Comparison of ENCODE assay signal across 17 mouse cellular contexts in the genomic region with DNA sequence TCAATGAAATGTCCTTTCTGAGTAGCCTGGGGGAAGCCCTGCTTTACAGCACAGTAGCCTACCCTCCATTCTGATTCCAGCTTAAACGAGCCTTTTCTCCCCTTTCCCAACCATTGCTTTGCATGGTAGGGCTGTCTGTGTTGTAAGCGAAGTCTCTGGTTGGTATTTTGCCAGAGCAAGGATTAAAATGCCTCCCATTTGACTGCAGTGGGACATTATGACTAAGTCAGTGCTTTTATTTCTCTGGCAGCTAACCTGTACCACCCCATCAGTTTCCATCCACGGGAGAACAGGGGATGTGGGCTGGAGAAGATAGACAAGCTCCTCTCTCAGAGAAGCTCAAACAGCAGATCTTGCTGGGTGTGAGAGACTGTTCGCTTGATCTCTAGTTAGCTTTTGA. TPM values are rescaled to one million over a fixed set of nuclear protein-coding genes. Genes with fewer than 3 reads are reported as not detected.
DNase-seq lines count a peak whose midpoint lies in the region; TF ChIP-seq lines count a peak whose summit lies in the region.
"Had no signal": no experiment of that assay in that cellular context is flagged by ENCODE, and none has a peak within 500 bp of the region (broad histone marks: within the 10 kb centered on the region; RNA-seq: fewer than 3 reads in every experiment).

No protein-coding gene starts in this region.

- no peak for TF ChIP-seq CTCF in heart, adult 2 months (IDR thresholded peaks at IDR 0.05)

- WGBS in heart, adult 2 months, result 78% methylated on average over 4 of the region's 4 CpGs

- TF ChIP-seq EP300 in heart, adult 2 months (IDR thresholded peaks at IDR 0.05; ENCODE audit: insufficient read depth, low read depth, low read length), result no peak

- no peaks in the 10 kb centered on the region for H3K4me1 ChIP-seq in heart, adult 2 months (ENCODE audit: control insufficient read depth, insufficient read depth, low read length)
- H3K4me1 ChIP-seq: embryonic facial prominence, embryonic 12.5 days had no signal

- no peak overlapping the region for H3K27ac ChIP-seq in heart, adult 2 months
- H3K27ac ChIP-seq: embryonic facial prominence, embryonic 12.5 days; forebrain, embryonic 12.5 days; hindbrain, embryonic 14.5 days; limb, embryonic 15.5 days; midbrain, embryonic 10.5 days had no signal

- H3K4me3 ChIP-seq in heart, adult 2 months, result no peak overlapping the region
- H3K4me3 ChIP-seq: embryonic facial prominence, embryonic 12.5 days; forebrain, embryonic 12.5 days; limb, embryonic 15.5 days; midbrain, embryonic 10.5 days had no signal

- intact Hi-C loops in heart, postnatal 10 days (cut with DNase I), result no loop called here
- intact Hi-C loops in heart, adult 2 months (cut with DNase I), result no loop called here

- H3K79me2 ChIP-seq in heart, adult 2 months (replicated peaks; ENCODE audit: control insufficient read depth, insufficient read depth, low read length), result no peaks in the 10 kb centered on the region

- DNase-seq in cerebellum, adult 8-10 months, result peak; percentile 30
- DNase-seq in cerebellum, postnatal 4 days (ENCODE audit: low spot score in 2 of 2), result no peak
- peak; percentile 10 to 16 for DNase-seq in heart, postnatal 10 days
- no peak for DNase-seq in heart, postnatal 4 days
- peak; percentile 43 for DNase-seq in right cerebral cortex, adult 18-20 months
- DNase-seq in right cerebral cortex, postnatal 36 days (ENCODE audit: low spot score in 2 of 2), result no peak
- peak; percentile 13 for DNase-seq in skeletal muscle tissue, adult 2 months (ENCODE audit: low read depth, low spot score)
- no peak for DNase-seq in heart, adult 2 months
- DNase-seq: adrenal gland, adult 8-10 months; gastrocnemius, postnatal 14 days; lung, postnatal 36 days had no signal

- no peaks in the 10 kb centered on the region for H3K36me3 ChIP-seq in heart, adult 2 months (ENCODE audit: control insufficient read depth, insufficient read depth, low read length)
- H3K36me3 ChIP-seq: embryonic facial prominence, embryonic 12.5 days; forebrain, embryonic 12.5 days; limb, embryonic 15.5 days; midbrain, embryonic 10.5 days had no signal

- H3K9ac ChIP-seq in heart, adult 2 months (ENCODE audit: low read depth, low read length), result no peak overlapping the region
- H3K9ac ChIP-seq: embryonic facial prominence, embryonic 12.5 days; forebrain, embryonic 12.5 days; hindbrain, embryonic 14.5 days; limb, embryonic 15.5 days had no signal

- H3K27me3 ChIP-seq in heart, adult 2 months (ENCODE audit: control insufficient read depth, insufficient read depth, low read length), result no peaks in the 10 kb centered on the region
- H3K27me3 ChIP-seq: CH12.LX; embryonic facial prominence, embryonic 12.5 days; forebrain, embryonic 12.5 days; limb, embryonic 15.5 days had no signal

- no peak for TF ChIP-seq POLR2A in heart, adult 2 months (IDR thresholded peaks at IDR 0.05; ENCODE audit: insufficient read depth, low read depth, low read length)

RNA-seq across cellular contexts. Expression of a gene that starts 24.2 kb away (rescaled TPM):
- total RNA-seq in heart, postnatal 10 days (2021), result 10 to 100 TPM; 15.2 to 15.4 TPM
- 10 to 100 TPM; 13.9 to 16.7 TPM for total RNA-seq in heart, postnatal 4 days (2021)
- 10 to 100 TPM; 13.4 to 13.7 TPM for total RNA-seq in heart, adult 2 months (2021)
- polyA plus RNA-seq in heart, adult 2 months (2012; rRNA removed), result 2.9 and 5.9 TPM in 2 replicates

Comparison
In these comparisons a context has a peak if more than half of its experiments do, and no peak if none do; other contexts are left out.
1. DNase-seq: peak in cerebellum, adult 8-10 months (single experiment), heart, postnatal 10 days (2 of 2), right cerebral cortex, adult 18-20 months (single experiment) and skeletal muscle tissue, adult 2 months (single experiment); none in cerebellum, postnatal 4 days (0 of 2), heart, postnatal 4 days (single experiment), right cerebral cortex, postnatal 36 days (0 of 2) and heart, adult 2 months (0 of 2).